Mouse (Mus musculus): ENCODE data around the gene Lzic.

DNA sequence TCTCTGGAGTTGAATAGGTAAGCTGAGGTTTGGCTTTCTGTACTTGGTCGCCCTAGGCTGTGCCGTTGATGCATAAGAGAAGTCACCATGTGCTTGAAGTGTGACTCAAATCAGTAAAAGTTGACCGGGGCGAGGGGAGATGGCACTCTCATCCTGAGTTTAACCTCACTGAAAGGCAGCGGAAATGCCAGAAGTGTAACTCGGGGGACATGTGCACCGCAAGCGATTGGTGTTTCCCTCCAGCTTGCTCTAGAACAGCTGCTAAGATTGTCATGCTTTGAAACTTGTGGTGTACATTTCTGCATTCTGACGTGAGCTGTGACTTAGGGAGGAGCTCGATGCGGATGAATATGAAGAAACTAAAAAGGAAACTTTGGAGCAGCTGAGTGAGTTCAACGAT, 2.7 kb downstream of the Lzic start:
- TF ChIP-seq CTCF (IDR thresholded peaks at IDR 0.05; ENCODE audit: low read depth, low read length): no peak
- no peak for TF ChIP-seq POLR2A (IDR thresholded peaks at IDR 0.05; ENCODE audit: insufficient read depth, low read length)
- TF ChIP-seq EP300 (IDR thresholded peaks at IDR 0.05; ENCODE audit: insufficient read depth, low read depth, low read length): no peak

All from ES-Bruce4 (cell line).